18 mouse cellular contexts compared by ENCODE assay signal in genomic region chr17:84569770-84570169, GRCm38 (mm10). TPM values are rescaled to one million over a fixed set of nuclear protein-coding genes. Genes with fewer than 3 reads are reported as not detected.
"Had no signal": no experiment of that assay in that cellular context is flagged by ENCODE, and none has a peak within 500 bp of the region (broad histone marks: within the 10 kb centered on the region; RNA-seq: fewer than 3 reads in every experiment).

No protein-coding gene starts in this region.

- DNase-seq: lung, adult 18-20 months; lung, embryonic 14.5 days; lung, postnatal 10 days; lung, postnatal 4 days; retina, postnatal 1 day; right cerebral cortex, adult 18-20 months; right cerebral cortex, postnatal 25 days; right cerebral cortex, postnatal 4 days; spleen, adult 18-20 months; thymus, adult 18-20 months; thymus, postnatal 14 days; thymus, postnatal 36 days had no signal

- H3K27ac ChIP-seq: midbrain, embryonic 12.5 days; neural tube, embryonic 13.5 days; neural tube, embryonic 15.5 days had no signal

- H3K27me3 ChIP-seq: midbrain, embryonic 12.5 days; neural tube, embryonic 13.5 days; neural tube, embryonic 15.5 days had no signal

- H3K4me2 ChIP-seq: lung, embryonic 14.5 days; midbrain, embryonic 12.5 days; neural tube, embryonic 13.5 days; neural tube, embryonic 15.5 days had no signal

- H3K4me3 ChIP-seq: midbrain, embryonic 12.5 days; myocyte; neural tube, embryonic 13.5 days; neural tube, embryonic 15.5 days had no signal

- H3K36me3 ChIP-seq: midbrain, embryonic 12.5 days; neural tube, embryonic 13.5 days; neural tube, embryonic 15.5 days had no signal

- ATAC-seq: midbrain, embryonic 16.5 days had no signal

- H3K9ac ChIP-seq: lung, embryonic 14.5 days; midbrain, embryonic 12.5 days; neural tube, embryonic 13.5 days; neural tube, embryonic 15.5 days had no signal

- H3K9me3 ChIP-seq: midbrain, embryonic 12.5 days; neural tube, embryonic 13.5 days; neural tube, embryonic 15.5 days had no signal

RNA-seq across cellular contexts. Expression of gene Plekhh2, which starts 58.1 kb away (rescaled TPM):
- total RNA-seq: megakaryocyte-erythroid progenitor cell, adult 5-6 weeks had no signal
